Mouse (Mus musculus): ENCODE results near the gene Fto. TPM values are rescaled to one million over a fixed set of nuclear protein-coding genes. Genes with fewer than 3 reads are reported as not detected.

Fto gene
- total and polyA plus RNA-seq, 2 experiments from 2014 or later = 41.1 to 50.6 TPM

DNA sequence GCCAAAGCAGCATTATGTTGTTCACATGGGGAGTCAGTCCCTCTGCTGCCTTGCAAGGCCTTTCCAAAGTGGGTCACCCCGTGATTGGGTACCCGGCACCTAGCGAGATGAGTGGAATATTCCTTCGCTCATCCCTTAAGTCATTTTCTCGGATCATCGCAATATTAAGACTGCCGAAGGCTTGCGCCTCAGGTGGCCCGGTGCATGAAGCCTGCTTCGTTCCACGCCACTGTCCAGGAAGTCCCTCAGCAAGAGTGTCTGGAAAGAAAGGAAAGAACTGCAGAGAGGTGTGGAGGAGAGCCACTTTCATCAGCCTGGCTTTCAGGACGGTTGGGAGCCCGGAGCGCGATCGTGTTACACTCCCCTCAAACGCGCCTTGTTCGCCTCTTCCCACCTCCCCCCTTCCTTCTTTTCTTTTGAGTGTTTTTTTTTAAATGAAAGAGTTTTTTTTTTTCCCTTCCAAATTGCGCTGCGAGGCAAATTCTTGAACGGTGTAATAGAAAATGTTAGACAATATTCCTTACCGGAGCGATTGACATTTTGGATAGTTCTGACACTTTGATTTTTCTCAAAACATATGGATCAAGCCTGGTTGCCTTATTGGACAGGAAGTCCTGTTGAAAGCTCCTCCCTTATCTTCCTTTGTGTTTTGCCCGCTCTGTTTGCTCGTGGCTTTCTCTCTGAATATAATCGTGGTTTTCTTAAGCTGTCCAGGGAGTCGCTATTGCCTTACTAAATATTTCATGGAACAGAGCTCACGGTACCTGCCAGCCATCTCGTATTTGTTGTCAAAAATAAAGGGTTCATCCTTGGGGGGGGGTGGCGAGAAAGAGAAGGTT, 399.6 kb downstream of the Fto start:
- ATAC-seq (ENCODE audit: insufficient read depth, low read depth) (0 out of 2 replicates have a peak, but pooled peaks have one; percentile 32), DNase-seq (ENCODE audit: low spot score) (peak; percentile 32)
- Histone ChIP-seq H3K4me2 (ENCODE audit: low read depth, low read length) (peak overlapping the region; percentile 73), H3K9ac (replicated peaks; ENCODE audit: low read depth, low read length) (peak overlapping the region; percentile 21; the same call in 1 of the 2 replicates), H3K4me1 (ENCODE audit: control insufficient read depth, insufficient read depth) (peaks cover 6% of the 10 kb centered on the region), H3K27ac (ENCODE audit: low read depth) (no peak overlapping the region), H3K9me3 (replicated peaks; ENCODE audit: control insufficient read depth, low read length) (peaks cover under 1% of the 10 kb centered on the region; the same call in 1 of the 2 replicates), H3K36me3 (replicated peaks; ENCODE audit: control insufficient read depth, insufficient read depth, low read length) (no peaks in the 10 kb centered on the region), H3K27me3 (ENCODE audit: control insufficient read depth, insufficient read depth, low read length) (no peaks in the 10 kb centered on the region), H3K4me3 (ENCODE audit: low read depth, low read length) (peak overlapping the region; percentile 42)
- TF ChIP-seq CTCF (IDR thresholded peaks at IDR 0.05; ENCODE audit: low read depth) (no peak), EP300 (IDR thresholded peaks at IDR 0.05; ENCODE audit: low read depth) (no peak)
- 9% methylated on average over 31 of the region's 31 CpGs for WGBS

DNA sequence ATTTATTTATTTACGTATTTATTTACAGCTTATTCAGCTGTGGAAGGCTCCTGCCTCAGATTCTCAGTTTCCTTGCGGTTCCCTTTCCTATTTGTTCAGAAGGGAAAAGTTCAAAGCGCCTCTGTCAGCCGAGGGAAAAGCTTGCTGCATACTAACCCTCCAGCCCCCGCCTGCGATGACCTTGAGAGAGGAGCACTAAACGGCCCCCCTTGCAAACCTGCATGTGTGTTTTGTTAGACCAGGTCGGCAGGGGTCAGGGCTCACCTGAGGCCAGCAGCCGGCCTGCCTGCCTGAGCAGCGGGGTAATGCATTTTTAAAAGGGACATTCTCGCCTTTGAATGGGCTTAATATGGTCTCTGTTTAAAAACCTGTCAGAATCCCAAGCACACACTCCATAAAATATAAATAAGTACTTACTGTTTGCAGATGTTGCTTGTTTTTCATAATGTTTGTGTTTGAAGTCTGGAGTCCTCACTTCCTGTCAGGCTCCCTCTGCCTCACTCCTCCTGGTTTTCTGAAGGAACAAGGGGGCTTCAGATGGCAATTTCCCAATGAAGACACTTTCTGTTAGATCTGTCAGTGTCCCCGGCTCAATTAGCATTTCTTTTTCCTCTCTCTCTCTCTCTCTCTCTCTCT, 400.5 kb downstream of the Fto start:
- H3K4me3 ChIP-seq (ENCODE audit: low read depth, low read length) = peak overlapping the region; percentile 42
- peaks cover 6% of the 10 kb centered on the region for H3K4me1 ChIP-seq (ENCODE audit: control insufficient read depth, insufficient read depth)
- ATAC-seq (ENCODE audit: insufficient read depth, low read depth) = no peak

DNA sequence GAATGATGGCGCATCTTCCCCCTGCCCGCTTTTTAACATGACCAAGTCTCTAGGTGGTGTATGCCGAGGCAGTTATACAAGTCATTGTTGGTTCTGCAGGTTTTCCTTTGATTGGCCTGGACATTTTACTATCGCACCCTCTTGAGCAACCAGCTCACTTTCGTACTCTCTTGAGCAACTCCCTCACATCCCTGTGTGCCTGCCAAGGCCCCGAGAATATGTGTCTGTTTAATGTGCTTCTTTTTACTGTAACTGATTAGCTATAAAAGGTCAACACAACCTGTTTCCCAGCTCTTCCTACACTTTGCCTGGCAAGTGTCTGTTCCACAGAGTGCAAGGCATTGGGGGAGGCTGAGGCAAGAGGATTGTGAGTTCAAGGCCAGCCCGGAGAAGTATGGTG, 401.4 kb downstream of the Fto start:
- H3K4me1 ChIP-seq (ENCODE audit: control insufficient read depth, insufficient read depth) = peaks cover 6% of the 10 kb centered on the region

More for the DNA sequence above, 400.5 kb downstream of the Fto start:
- Histone ChIP-seq H3K4me2 (ENCODE audit: low read depth, low read length) (peak overlapping the region; percentile 73), H3K9ac (replicated peaks; ENCODE audit: low read depth, low read length) (no peak overlapping the region), H3K9me3 (replicated peaks; ENCODE audit: control insufficient read depth, low read length) (no peaks in the 10 kb centered on the region), H3K27ac (ENCODE audit: low read depth) (no peak overlapping the region), H3K36me3 (replicated peaks; ENCODE audit: control insufficient read depth, insufficient read depth, low read length) (no peaks in the 10 kb centered on the region), H3K27me3 (ENCODE audit: control insufficient read depth, insufficient read depth, low read length) (no peaks in the 10 kb centered on the region)
- DNase-seq (ENCODE audit: low spot score) = no peak
- 24% methylated on average over 12 of the region's 12 CpGs for WGBS
- TF ChIP-seq EP300 (IDR thresholded peaks at IDR 0.05; ENCODE audit: low read depth) (no peak), CTCF (IDR thresholded peaks at IDR 0.05; ENCODE audit: low read depth) (no peak)

DNA sequence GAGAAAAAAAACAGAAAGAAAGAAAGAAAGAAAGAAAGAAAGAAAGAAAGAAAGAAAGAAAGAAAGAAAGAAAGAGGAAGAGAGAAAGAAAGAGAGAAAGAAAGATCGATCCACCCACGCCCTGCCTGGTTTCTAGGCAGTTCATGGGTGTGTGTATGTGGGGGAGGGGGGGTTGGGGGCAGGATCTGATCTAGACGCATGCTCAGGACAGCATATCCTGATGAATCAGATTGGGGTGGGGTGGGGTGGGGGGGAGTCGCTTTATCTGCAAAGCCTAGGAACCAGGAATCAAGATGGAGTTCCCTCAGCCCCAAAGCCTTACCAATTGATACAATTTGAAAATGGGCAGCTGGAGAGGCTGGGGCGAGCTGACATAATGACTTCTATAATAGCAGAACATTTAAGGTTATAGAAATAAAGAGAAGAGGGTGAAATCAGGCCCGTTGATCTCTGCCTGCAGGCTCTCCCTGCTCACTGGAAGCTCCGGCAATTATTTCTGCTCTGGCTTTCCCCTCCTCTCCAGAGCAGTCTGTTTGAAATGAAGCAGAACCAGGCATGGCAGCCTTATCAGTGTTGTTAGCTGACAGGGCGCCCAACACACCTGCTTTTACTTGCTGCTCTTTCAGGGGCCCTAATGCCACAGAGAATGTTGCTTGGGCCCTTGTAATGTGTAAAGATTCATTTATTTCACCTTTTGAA, 402.2 kb downstream of the Fto start:
- Histone ChIP-seq H3K27me3 (ENCODE audit: control insufficient read depth, insufficient read depth, low read length) (no peaks in the 10 kb centered on the region), H3K9me3 (replicated peaks; ENCODE audit: control insufficient read depth, low read length) (no peaks in the 10 kb centered on the region), H3K27ac (ENCODE audit: low read depth) (peak overlapping the region; percentile 44), H3K4me1 (ENCODE audit: control insufficient read depth, insufficient read depth) (peaks cover 6% of the 10 kb centered on the region), H3K36me3 (replicated peaks; ENCODE audit: control insufficient read depth, insufficient read depth, low read length) (no peaks in the 10 kb centered on the region), H3K9ac (replicated peaks; ENCODE audit: low read depth, low read length) (no peak overlapping the region), H3K4me3 (ENCODE audit: low read depth, low read length) (no peak overlapping the region), H3K4me2 (ENCODE audit: low read depth, low read length) (no peak overlapping the region)
- 0 out of 2 replicates have a peak, but pooled peaks have one; percentile 53 for TF ChIP-seq EP300 (IDR thresholded peaks at IDR 0.05; ENCODE audit: low read depth)
- no peak for TF ChIP-seq CTCF (IDR thresholded peaks at IDR 0.05; ENCODE audit: low read depth)
- ATAC-seq (ENCODE audit: insufficient read depth, low read depth) = peak; percentile 78
- peak; percentile 77 for DNase-seq (ENCODE audit: low spot score)
- 29% methylated on average over 8 of the region's 8 CpGs for WGBS

More for the DNA sequence above, 401.4 kb downstream of the Fto start:
- DNase-seq (ENCODE audit: low spot score) (no peak), ATAC-seq (ENCODE audit: insufficient read depth, low read depth) (no peak)
- no peak overlapping the region for H3K4me2 ChIP-seq (ENCODE audit: low read depth, low read length)
- no peak overlapping the region for H3K4me3 ChIP-seq (ENCODE audit: low read depth, low read length)
- no peaks in the 10 kb centered on the region for H3K27me3 ChIP-seq (ENCODE audit: control insufficient read depth, insufficient read depth, low read length)
- no peak for TF ChIP-seq EP300 (IDR thresholded peaks at IDR 0.05; ENCODE audit: low read depth)
- TF ChIP-seq CTCF (IDR thresholded peaks at IDR 0.05; ENCODE audit: low read depth) = no peak
- no peaks in the 10 kb centered on the region for H3K36me3 ChIP-seq (replicated peaks; ENCODE audit: control insufficient read depth, insufficient read depth, low read length)
- no peak overlapping the region for H3K27ac ChIP-seq (ENCODE audit: low read depth)
- no peaks in the 10 kb centered on the region for H3K9me3 ChIP-seq (replicated peaks; ENCODE audit: control insufficient read depth, low read length)
- H3K9ac ChIP-seq (replicated peaks; ENCODE audit: low read depth, low read length) = no peak overlapping the region
- WGBS = 74% methylated on average over 7 of the region's 7 CpGs

Other genes starting within 250 kb of the Fto start
- gene Rbl2, start 243.5 kb upstream of the Fto start, total RNA-seq (2014; rRNA removed; ENCODE audit: low replicate concordance) = 20.1 and 26.4 TPM in 2 replicates
- 10.9 and 12.1 TPM in 2 replicates for gene Rbl2, start 243.5 kb upstream of the Fto start, polyA plus RNA-seq (2015; fragmentation: Nextera tagmentation; extraction: Ambion mirVana)
- gene Aktip, start 113.5 kb upstream of the Fto start, total RNA-seq (2014; rRNA removed; ENCODE audit: low replicate concordance) = 58.4 and 60.1 TPM in 2 replicates
- 43.0 and 51.1 TPM in 2 replicates for gene Aktip, start 113.5 kb upstream of the Fto start, polyA plus RNA-seq (2015; fragmentation: Nextera tagmentation; extraction: Ambion mirVana)
- 3.6 and 4.1 TPM in 2 replicates for gene Rpgrip1l, start 263 bp upstream of the Fto start, total RNA-seq (2014; rRNA removed; ENCODE audit: low replicate concordance)
- gene Rpgrip1l, start 263 bp upstream of the Fto start, polyA plus RNA-seq (2015; fragmentation: Nextera tagmentation; extraction: Ambion mirVana) = 4.3 and 4.7 TPM in 2 replicates